Mouse (Mus musculus): ENCODE results near the gene Snrpd3.

DNA sequence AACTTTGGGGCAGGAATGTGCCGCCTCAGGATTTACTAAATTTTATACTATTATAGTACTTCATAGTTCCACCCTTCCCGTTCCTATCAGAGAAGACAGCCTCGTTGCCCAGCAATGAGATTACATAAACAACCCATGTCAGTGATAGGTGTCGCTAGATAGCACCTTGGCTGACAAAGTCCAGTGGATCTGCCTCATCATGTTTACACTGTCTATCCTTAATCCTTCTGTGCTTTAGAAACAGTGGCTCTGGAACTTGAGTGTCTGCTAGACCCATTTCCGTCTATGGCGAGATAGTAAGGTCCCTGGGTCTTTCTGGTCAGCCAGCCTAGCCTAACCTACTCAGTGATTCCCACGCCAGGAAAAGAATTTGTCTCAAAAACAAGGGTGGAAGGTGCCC lies 17.0 kb upstream of the Snrpd3 start:
- TF ChIP-seq POLR2A (IDR thresholded peaks at IDR 0.05; ENCODE audit: insufficient read depth, low read length): no peak
- no peak for TF ChIP-seq CTCF (IDR thresholded peaks at IDR 0.05; ENCODE audit: low read depth, low read length)
